Mouse (Mus musculus) adrenal gland, adult 8-10 months (tissue): ENCODE measurements around the gene Flot1. TPM values are rescaled to one million over a fixed set of nuclear protein-coding genes. Genes with fewer than 3 reads are reported as not detected.
A peak's percentile ranks its signal among the peaks of the same experiment; 100 is the strongest.

Experiments used
- DNase-seq: peaks from one replicate; pipeline ENCODE4 v3.0.0; 2022
- total RNA-seq, 4 experiments: library from RNA; stranded (reverse); gene quantifications; 2 replicates each; pipeline ENCODE4 v1.2.4; 2022

Flot1 gene
- total RNA-seq, result 100 to 1,000 TPM in 2 of 4 experiments, 10 to 100 TPM in 2; 57.2 to 117 (median 94.8) TPM

GRCm38 (mm10) chr17:35822964-35823937 lies at the start of gene Flot1:
TSS of gene Flot1 (plus strand) at chr17:35823230.
- DNase-seq, result peak; percentile 87

GRCm38 (mm10) chr17:35776811-35777609 lies 46.0 kb upstream of the Flot1 start:
- peak; percentile 82 for DNase-seq

DNA sequence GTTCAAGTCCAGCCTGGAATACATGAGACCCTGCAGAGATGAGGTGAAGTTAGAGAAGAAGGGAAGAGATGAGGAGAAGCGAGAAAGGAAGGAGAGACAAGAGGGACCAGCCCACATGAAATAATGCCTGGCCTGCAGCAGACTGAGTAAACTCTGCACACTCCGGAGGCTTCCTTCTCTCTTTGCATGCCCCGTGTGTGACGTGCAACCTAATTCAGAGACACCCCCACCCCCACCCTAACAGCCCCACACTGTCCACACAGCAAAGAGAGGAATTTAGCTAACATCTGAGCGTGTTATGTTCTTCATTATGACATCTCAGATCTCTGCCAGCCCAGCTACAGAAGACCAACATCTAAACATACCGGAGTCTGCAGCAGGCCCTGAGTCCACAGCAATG lies 44.1 kb upstream of the Flot1 start:
- DNase-seq, result no peak

- DNase-seq, result no peak
Measured at GRCm38 (mm10) chr17:35779466-35780205, 43.4 kb upstream of the Flot1 start.

DNA sequence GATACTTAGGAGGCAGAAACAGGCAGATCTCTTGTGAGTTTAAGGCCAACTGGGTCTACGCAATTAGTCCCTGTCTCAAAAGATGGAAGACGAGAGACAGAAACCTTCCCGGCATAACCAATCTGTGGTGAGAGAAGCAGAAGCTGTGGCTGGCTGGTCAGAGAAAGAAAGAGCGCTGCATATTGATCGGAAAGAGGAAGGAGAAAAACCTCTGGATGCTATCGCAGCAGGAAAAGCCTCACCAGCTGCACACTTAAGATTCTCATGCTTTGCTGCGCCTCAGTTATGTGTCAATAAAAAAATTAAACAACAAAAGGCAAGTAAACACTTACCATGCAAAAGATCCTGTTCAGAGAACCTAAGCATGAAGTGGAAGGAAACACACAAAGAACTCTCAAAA lies 42.7 kb upstream of the Flot1 start:
- DNase-seq, result no peak

DNA sequence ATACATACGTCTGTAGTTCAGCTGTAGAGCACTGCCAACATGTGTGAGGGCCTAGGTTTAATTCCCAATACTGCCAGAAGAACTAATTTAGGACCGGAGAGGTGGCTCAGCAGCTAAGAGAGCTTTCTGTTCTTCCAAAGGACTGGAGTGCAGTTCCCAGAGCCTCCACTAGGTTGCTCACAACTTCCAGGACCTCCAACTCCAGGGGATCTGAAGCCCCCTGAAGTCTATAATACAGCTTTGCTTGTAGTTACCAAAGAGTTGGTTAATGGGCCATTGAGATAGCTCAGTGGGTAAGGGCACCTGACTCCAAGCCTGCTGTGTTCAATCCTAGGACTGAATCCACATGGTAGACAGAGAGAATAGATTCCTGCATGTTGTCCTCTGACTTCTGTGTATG lies 40.6 kb upstream of the Flot1 start:
- DNase-seq, result no peak

DNA sequence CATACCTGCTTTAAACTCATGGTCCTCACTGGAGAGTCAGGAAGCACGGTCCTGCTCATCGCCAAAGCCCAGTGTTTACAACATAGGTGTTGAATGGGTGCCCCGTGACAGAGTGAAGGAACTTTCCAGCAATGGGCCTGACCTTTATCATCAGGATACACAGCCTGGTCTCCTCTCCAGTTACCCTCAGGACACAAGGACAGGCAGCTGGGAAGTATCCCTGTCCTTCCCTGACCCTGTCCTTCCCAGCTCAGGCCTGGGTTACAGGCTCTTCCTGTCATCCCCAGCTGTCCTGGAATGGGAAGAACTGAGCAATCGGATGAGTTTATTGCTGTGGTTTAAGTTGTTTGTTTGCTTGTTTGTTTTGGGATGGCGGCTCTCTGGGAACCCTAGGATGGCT lies 40.1 kb upstream of the Flot1 start:
- DNase-seq, result no peak

- DNase-seq, result no peak
Measured at GRCm38 (mm10) chr17:35783944-35784343, 39.1 kb upstream of the Flot1 start.

DNA sequence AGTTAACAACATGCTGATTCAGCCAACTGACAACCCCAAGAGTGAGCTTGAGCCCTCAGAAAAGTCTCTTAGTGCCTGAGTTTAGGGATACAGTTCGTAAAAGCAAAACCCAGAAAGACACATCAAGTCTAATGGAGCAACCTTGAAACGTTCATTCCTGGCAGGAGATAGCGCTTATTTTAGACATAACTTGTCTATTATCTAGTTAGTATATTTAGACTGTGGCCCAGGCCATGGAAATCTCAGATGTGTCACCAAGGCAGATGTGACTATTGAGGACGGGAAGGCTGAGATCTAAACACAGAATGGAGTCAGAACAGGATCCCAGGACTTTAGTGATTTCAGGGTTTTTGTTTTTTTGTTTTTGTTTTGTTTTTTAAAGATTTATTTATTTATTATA lies 37.9 kb upstream of the Flot1 start:
- no peak for DNase-seq

DNA sequence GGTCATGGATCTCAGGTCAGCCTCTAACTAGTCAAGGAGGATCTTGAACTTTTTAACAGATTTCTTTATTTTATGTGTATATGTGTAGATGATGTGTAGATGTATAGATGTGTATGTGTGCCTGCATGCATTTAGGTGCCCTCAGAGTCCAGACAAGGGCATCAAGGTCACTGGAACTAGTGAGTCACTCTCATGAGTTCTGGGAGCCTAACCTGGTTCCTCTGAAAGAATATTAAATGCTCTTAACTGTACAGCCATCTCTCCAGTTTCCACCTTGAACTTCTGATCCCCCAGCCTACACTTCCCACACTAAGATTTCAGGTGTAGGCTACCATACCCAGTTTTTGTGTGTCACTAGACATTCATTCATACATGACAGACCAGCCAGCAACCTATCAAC lies 35.5 kb upstream of the Flot1 start:
- no peak for DNase-seq

GRCm38 (mm10) chr17:35788025-35788424 lies 35.0 kb upstream of the Flot1 start:
- no peak for DNase-seq

DNA sequence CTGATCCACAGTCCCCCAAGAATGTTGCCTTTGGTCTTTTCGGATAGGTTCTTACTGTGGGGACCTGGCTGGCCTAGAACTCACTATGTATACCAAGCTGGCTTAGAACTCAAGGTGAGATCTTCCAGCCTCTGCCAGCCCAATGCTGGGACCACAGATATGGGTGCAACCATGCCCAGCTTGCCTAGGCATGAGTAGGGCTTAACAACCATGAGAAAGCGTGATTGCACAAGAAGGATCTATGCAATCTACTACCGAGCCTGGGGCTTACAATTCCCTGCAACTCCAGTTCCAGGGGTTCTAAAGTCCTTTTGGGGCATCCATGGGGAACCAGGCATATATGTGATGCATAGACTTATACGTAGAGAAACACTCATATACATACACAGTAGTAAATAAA lies 32.1 kb upstream of the Flot1 start:
- no peak for DNase-seq

GRCm38 (mm10) chr17:35792837-35793236 lies 30.2 kb upstream of the Flot1 start:
- DNase-seq, result no peak

DNA sequence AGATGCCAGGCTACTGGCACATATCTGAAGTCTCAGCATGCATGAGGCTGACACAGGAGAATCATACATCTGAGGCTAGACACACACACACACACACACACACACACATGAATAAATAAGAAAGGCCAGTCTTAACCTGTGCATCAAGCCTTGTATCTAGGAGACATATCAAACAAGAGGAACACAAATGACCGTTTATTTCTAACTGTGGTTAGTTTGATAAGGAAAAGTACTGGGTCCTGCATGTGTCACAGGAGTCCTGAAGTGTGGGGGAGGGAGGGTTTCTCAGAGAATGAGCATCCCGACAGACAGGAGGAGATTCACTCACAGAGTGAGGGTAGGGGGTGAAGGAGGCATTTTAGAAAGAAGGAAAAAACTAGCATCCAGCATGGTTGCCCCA lies 27.9 kb upstream of the Flot1 start:
- no peak for DNase-seq

GRCm38 (mm10) chr17:35795656-35796055 lies 27.4 kb upstream of the Flot1 start:
- no peak for DNase-seq

- no peak for DNase-seq
Measured at GRCm38 (mm10) chr17:35796835-35797234, 26.2 kb upstream of the Flot1 start.

DNA sequence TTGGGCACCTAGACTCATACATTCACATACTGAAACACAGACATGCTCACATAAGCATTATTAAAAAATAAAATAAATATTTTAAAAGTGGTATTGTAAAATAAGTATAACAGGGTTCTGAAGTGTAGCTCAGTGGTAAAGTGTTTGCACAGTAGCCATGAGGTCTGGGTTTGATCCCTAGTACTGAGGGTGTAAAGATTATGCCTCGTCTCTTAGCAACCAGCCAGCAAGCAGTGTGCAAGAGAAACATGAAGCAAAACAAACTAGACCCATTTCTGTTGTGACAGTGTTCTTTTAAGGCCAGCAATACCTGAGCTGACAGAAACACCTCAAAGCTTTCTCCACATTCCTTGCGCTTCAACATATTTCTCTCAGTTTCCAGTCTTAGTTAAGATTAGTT lies 22.1 kb upstream of the Flot1 start:
- DNase-seq, result no peak

DNA sequence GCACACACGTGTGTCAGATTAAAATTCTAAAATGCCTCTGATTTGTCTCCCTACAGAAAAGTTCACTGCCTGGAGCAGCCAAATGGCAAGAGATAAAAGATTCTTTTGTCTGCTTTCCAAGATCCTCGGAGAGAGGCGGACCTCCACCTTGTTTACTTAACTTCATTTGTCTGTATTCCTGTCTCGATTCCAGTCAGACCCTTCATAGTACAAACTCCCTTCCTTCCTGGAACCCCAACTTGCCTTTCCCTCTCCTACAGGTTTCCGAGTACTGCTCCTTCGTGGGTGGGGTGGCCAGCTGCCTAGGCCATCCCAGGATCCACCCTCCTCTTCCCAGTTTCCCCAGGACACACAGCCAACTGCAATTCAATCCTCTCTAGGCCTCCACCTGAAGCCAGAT lies 20.0 kb upstream of the Flot1 start:
- DNase-seq, result no peak

GRCm38 (mm10) chr17:35803858-35804399 lies 19.1 kb upstream of the Flot1 start:
- no peak for DNase-seq

GRCm38 (mm10) chr17:35808073-35808472 lies 15.0 kb upstream of the Flot1 start:
- peak; percentile 86 for DNase-seq

DNA sequence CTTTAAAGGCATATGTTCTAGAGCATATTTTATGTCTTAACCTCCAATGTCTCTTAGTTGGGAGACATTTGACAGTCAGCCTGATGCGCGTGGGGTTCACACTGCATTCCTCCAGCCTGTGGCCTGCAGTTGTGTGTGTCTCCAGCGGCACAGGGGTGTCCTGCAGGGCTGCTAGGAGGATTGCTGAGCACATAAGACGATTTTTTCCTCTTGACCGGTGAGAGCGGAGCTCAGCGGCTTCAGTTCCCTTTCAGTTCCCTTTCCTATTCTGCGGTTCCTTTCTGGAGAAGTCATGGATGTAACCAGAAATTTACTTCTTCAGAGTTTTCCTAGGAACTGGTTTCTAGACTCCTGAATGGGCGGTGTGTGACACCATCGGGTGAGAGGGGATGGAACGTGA lies 13.6 kb upstream of the Flot1 start:
- DNase-seq, result no peak

GRCm38 (mm10) chr17:35810900-35811648 lies 12.0 kb upstream of the Flot1 start:
- DNase-seq, result no peak
